In genomic region chr12:91625013-91625412, GRCm38 (mm10) we compare ENCODE assay signal across 9 mouse cellular contexts. TPM values are rescaled to one million over a fixed set of nuclear protein-coding genes. Genes with fewer than 3 reads are reported as not detected.
DNase-seq lines count a peak whose midpoint lies in the region; ATAC-seq and TF ChIP-seq lines count a peak whose summit lies in the region.
"Had no signal": no experiment of that assay in that cellular context is flagged by ENCODE, and none has a peak within 500 bp of the region (broad histone marks: within the 10 kb centered on the region; RNA-seq: fewer than 3 reads in every experiment).

No protein-coding gene starts in this region.

- no peak overlapping the region for H3K4me3 ChIP-seq in spleen, adult 2 months (ENCODE audit: extremely low read depth, insufficient read depth, insufficient read length)
- H3K4me3 ChIP-seq in cortical plate, adult 2 months (ENCODE audit: insufficient read depth, low read length) = no peak overlapping the region
- H3K4me3 ChIP-seq: heart, embryonic 15.5 days had no signal

- 65% methylated on average over 1 of the region's 1 CpGs for WGBS in spleen, adult 2 months

- H3K36me3 ChIP-seq in spleen, adult 2 months (ENCODE audit: control insufficient read depth, insufficient read depth, low read length) = no peaks in the 10 kb centered on the region
- H3K36me3 ChIP-seq: heart, embryonic 15.5 days had no signal

- peak; percentile 40 for DNase-seq in gastrocnemius, adult 18-20 months (ENCODE audit: low spot score)
- DNase-seq in gastrocnemius, postnatal 14 days = no peak
- peak; percentile 5 to 34 for DNase-seq in spleen, adult 2 months (ENCODE audit: low read depth in 1 of 2, low spot score in 2 of 2)
- DNase-seq in spleen, adult 12 weeks (ENCODE audit: low spot score) = no peak
- no peak for DNase-seq in right cerebral cortex, adult 18-20 months
- no peak for DNase-seq in ovary, adult 18-20 months (ENCODE audit: low spot score)

- intact Hi-C loops in gastrocnemius, postnatal 14 days (cut with DNase I; ENCODE audit: low total_unique reads) = no loop called here

- no peak overlapping the region for H3K27ac ChIP-seq in spleen, adult 2 months (ENCODE audit: insufficient read depth, low read length)
- H3K27ac ChIP-seq in cortical plate, adult 2 months (ENCODE audit: insufficient read depth, low read length) = no peak overlapping the region
- H3K27ac ChIP-seq: heart, embryonic 15.5 days had no signal

- H3K27me3 ChIP-seq in spleen, adult 2 months (ENCODE audit: control insufficient read depth, insufficient read depth, low read length) = no peaks in the 10 kb centered on the region
- H3K27me3 ChIP-seq: heart, embryonic 15.5 days had no signal

- no peaks in the 10 kb centered on the region for H3K4me1 ChIP-seq in spleen, adult 2 months (ENCODE audit: control insufficient read depth, insufficient read depth, insufficient read length)
- no peaks in the 10 kb centered on the region for H3K4me1 ChIP-seq in cortical plate, adult 2 months (ENCODE audit: control insufficient read depth, insufficient read depth, low read length)
- H3K4me1 ChIP-seq: heart, embryonic 15.5 days had no signal

- no peak for TF ChIP-seq POLR2A in spleen, adult 2 months (IDR thresholded peaks at IDR 0.05; ENCODE audit: low read depth, low read length)
- TF ChIP-seq POLR2A in cortical plate, adult 2 months (IDR thresholded peaks at IDR 0.05; ENCODE audit: extremely low read depth, insufficient read depth, low read length) = no peak

- peak; percentile 62; the same call in 1 of the 2 replicates for ATAC-seq in monocyte, adult 5-6 weeks (replicated peaks; ENCODE audit: insufficient number of reproducible peaks, low FRiP score, low TSS enrichment, poor library complexity, severe bottlenecking)

- peak; percentile 57; the same call in 1 of the 2 replicates for TF ChIP-seq CTCF in spleen, adult 2 months (IDR thresholded peaks at IDR 0.05; ENCODE audit: extremely low read depth, insufficient read depth, insufficient read length, insufficient replicate concordance)
- peak; percentile 57 for TF ChIP-seq CTCF in cortical plate, adult 2 months (IDR thresholded peaks at IDR 0.05; ENCODE audit: extremely low read depth, insufficient read depth, low read length)

RNA-seq across cellular contexts. Expression of gene Gtf2a1, which starts 34.7 kb away (rescaled TPM):
- 10 to 100 TPM; 23.2 to 26.4 TPM for total RNA-seq in gastrocnemius, adult 18-20 months (2021)
- total RNA-seq in gastrocnemius, postnatal 14 days (2021) = 10 to 100 TPM; 19.1 to 20.2 TPM
- polyA plus RNA-seq in spleen, adult 2 months (2012; rRNA removed) = 12.2 and 12.7 TPM in 2 replicates
- polyA plus RNA-seq in cortical plate, adult 2 months (2012; rRNA removed) = 24.2 and 24.6 TPM in 2 replicates
- 31.8 to 40.7 TPM (median 36.9 TPM) in 3 replicates for total RNA-seq in monocyte, adult 5-6 weeks (2017)

Comparison
In these comparisons a context has a peak if more than half of its experiments do, and no peak if none do; other contexts are left out.
1. DNase-seq: peak in gastrocnemius, adult 18-20 months (single experiment) and spleen, adult 2 months (2 of 2); none in gastrocnemius, postnatal 14 days (single experiment), spleen, adult 12 weeks (single experiment), right cerebral cortex, adult 18-20 months (single experiment) and ovary, adult 18-20 months (single experiment).